Mouse (Mus musculus) telencephalon, adult 2 months (tissue): ENCODE measurements around the gene Ins2.

Source experiments
- DNase-seq: peaks from one replicate; pipeline ENCODE4 v3.0.0-alpha.2; 2011; ENCODE audit warnings: low read depth, low spot score

Gene Ins2

GRCm38 (mm10) chr7:142664465-142665029 is 78.6 kb downstream of the Ins2 start:
- no peak for DNase-seq

DNA sequence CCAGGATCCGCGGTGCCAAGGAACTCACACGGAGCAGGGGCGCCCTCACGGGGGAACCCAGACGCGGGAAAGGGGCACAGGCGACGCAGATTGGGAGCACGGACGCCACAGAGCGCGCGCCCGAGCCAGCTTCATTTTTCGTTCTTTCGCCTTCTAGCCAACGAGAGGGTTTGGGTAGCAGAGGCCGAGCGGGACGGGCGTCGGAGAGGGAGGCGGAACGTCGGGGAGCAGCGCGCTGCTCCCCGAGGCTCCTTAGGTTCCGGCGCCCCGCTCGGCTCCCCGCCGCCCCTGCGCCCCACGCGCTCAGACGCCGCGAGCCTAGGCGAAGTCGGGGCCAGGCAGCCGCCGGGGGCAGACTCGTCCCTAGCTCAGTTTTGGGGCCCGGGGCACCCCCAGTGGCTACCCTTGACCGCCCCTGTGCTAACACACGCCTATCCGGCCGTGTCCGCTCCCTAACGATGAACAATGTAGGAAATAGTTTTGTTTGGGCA is 79.2 kb downstream of the Ins2 start:
- DNase-seq, result no peak

DNA sequence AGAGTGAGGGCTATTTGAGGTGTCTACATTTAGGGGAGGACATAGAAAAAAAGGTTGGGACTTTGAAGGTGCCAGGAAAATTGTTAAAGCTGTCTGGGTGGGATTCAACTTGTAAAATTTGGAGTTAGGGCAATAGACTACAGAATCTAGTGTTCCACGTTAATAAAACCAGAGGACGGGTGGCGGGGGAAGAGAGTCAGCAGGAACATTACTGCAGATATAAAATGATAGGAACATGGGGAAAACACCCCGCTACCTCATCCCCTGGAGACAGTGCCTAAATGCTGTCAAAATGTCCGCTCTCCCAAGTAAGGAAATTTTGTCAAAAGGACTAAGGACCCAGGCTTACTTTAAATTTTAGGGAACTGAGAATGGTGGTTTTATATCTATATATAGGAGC is 80.0 kb downstream of the Ins2 start:
- no peak for DNase-seq

DNA sequence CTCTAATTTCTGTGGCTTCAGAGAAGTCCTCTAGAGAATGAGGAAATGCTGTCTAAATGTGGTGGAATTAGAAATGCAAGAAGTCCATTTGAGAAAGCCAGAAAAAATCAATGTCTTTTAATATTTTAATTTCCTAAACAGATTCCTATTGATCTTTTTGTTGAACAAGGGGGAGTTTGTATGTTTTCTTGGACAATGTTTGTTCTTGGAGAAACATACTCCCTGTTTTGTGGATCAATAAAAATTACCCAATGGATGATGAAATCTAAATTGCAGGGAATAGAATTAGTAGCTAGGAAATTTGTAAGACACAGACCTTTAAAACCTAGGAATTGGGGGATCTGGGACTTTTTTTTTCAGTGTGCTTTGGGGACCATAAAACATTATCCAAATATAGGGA is 81.4 kb downstream of the Ins2 start:
- no peak for DNase-seq

- DNase-seq, result no peak
Measured at GRCm38 (mm10) chr7:142661046-142661445, 82.1 kb downstream of the Ins2 start.

DNA sequence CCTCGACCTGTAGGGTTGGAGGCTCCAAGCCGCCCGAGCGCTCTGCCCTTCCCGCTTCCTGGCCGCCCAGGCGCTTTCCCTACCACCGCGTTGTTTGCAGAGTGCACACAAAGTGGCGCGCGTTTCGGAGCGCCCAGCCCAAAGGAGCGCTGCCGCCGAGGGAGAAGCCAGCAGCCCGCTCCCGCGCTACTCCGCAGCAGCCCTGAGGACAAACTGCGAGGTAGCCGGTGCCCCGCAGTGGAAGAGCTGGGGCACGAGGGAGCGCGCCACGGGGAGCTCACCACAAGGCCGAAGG is 82.6 kb downstream of the Ins2 start:
- DNase-seq, result no peak

GRCm38 (mm10) chr7:142659767-142660650 is 83.2 kb downstream of the Ins2 start:
- DNase-seq, result no peak

- DNase-seq, result no peak
Measured at GRCm38 (mm10) chr7:142659181-142659681, 84.0 kb downstream of the Ins2 start.

DNA sequence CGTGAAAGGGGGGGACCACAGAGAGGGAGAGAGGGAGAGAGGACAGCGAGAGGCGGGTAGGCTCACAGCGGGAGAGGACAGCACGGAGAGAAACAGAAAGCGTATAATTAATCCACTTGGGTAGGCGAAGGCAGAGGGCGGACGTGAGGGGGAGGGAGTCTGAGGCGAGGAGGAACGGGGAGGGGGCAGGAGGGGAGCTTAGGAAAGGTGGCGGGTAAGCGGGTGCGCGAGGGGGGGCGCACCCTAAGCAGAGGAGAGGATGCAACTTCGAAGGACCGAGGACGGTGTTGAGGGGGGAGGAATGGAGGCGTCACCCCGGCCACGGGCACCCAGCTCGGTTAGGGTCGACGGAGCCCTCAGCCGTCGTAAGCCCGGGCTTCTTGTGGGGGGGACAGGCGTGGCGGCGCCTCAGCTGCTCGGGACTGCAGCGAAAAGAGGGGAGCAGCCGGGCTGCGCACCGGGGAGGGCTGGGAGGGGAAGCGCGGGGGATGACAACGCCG is 84.5 kb downstream of the Ins2 start:
- no peak for DNase-seq

GRCm38 (mm10) chr7:142657821-142658614 is 85.2 kb downstream of the Ins2 start:
- no peak for DNase-seq

GRCm38 (mm10) chr7:142657341-142657791 is 85.8 kb downstream of the Ins2 start:
- DNase-seq, result no peak

- DNase-seq, result no peak
Measured at GRCm38 (mm10) chr7:142656055-142656454, 87.1 kb downstream of the Ins2 start.

DNA sequence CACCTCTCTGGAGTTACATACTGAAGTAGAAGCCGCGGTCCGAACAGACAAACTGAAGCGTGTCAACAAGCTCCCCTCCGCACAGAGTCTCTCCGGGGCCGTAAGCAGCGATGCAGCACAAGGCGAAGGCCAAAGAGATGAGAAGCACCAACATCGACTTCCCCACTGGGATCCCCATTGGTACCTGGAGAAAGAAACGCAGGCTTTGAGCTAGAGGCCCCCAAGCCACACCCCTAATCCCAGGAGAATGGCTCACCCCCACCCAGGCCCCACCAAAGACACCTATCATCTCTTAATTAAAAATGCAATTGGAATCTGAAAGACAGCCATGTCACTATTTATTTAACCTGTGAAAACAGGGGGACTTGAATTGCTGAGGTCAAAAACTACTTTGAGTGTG is 87.5 kb downstream of the Ins2 start:
- DNase-seq, result no peak

DNA sequence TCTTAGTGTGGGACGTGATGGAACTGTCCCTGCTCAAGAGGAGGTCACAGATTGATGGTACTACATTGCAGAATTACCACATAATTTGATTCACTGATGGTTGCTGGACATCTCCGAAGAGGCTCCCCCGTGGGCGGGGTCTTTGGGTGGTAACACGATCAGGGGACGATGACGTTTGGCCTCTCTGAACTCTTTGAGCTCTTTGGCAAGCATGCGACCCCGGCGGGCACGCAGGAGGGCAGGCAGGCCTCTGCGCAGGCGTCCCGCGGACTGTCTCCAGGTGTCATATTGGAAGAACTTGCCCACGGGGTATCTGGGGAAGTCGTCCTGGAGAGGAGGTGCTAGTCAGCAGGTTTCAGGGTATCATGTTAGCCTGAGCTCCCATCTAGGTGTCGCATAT is 89.5 kb downstream of the Ins2 start:
- no peak for DNase-seq

- no peak for DNase-seq
Measured at GRCm38 (mm10) chr7:142646676-142647075, 96.5 kb downstream of the Ins2 start.

- DNase-seq, result no peak
Measured at GRCm38 (mm10) chr7:142645045-142645444, 98.1 kb downstream of the Ins2 start.

DNA sequence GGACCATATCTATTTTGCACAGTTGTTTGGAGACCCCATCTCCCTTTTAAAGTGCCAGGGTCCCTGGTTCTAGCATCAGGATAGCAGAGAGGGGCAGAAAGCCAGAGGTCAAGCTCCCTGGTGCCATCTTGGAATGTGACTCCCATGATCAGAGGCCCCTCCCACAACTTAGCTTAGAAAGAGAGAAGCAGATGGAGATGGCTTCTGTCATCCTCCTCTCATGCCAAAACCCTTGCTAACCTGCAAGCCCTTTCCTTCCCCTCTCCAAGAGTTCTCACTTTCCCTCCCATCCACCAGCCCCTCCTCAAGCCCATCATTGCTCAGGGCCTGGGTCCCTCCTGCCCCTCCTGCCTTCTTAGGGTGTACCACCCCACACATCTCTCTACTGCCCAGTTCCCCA is 107.0 kb downstream of the Ins2 start:
- no peak for DNase-seq

GRCm38 (mm10) chr7:142630691-142631090 is 112.5 kb downstream of the Ins2 start:
- no peak for DNase-seq

- DNase-seq, result no peak
Measured at GRCm38 (mm10) chr7:142629806-142630205, 113.4 kb downstream of the Ins2 start.
